Mouse (Mus musculus) intestine, embryonic 15.5 days (tissue): ENCODE data around the gene Dnajb12. TPM values are rescaled to one million over a fixed set of nuclear protein-coding genes. Genes with fewer than 3 reads are reported as not detected.
A peak's percentile ranks its signal among the peaks of the same experiment; 100 is the strongest.

Experiments used
- ATAC-seq: fragments of 200-750 bp; cut with Nextera tagmentation; 2 replicates; pipeline ENCODE4 v1.8.0; 2017; ENCODE audit warnings: moderate TSS enrichment, moderate library complexity
- H3K27ac ChIP-seq: fragments of 300-500 bp; sonication (generic); 2 replicates; pipeline ENCODE4 v1.5.1; 2015; ENCODE audit warnings: mild to moderate bottlenecking, inconsistent platforms
- H3K27me3 ChIP-seq: fragments of 300-500 bp; sonication (generic); replicated peaks from 2 replicates; pipeline ENCODE4 v1.6.1; 2015; ENCODE audit warnings: inconsistent platforms
- H3K36me3 ChIP-seq: fragments of 300-500 bp; sonication (generic); 2 replicates; pipeline ENCODE4 v1.6.1; 2015; ENCODE audit warnings: inconsistent platforms
- H3K4me1 ChIP-seq: fragments of 300-500 bp; sonication (generic); replicated peaks from 2 replicates; pipeline ENCODE4 v1.6.1; 2015; ENCODE audit warnings: inconsistent platforms
- H3K4me2 ChIP-seq: fragments of 300-500 bp; sonication (generic); replicated peaks from 2 replicates; pipeline ENCODE4 v1.6.1; 2015; ENCODE audit warnings: mild to moderate bottlenecking, inconsistent platforms
- H3K4me3 ChIP-seq: fragments of 300-500 bp; sonication (generic); replicated peaks from 2 replicates; pipeline ENCODE4 v1.5.1; 2015; ENCODE audit warnings: inconsistent platforms
- H3K9ac ChIP-seq: fragments of 300-500 bp; sonication (generic); 2 replicates; pipeline ENCODE4 v1.6.1; 2015; ENCODE audit warnings: inconsistent platforms
- H3K9me3 ChIP-seq: fragments of 300-500 bp; sonication (generic); 2 replicates; pipeline ENCODE4 v1.6.1; 2016; ENCODE audit warnings: inconsistent platforms
- WGBS: fragments of 180-500 bp; shearing (Covaris S2); methylation state at CpG from one replicate; pipeline ENCODE4 v1.1.7; 2015; 5-methylcytosine and 5-hydroxymethylcytosine counted together
- polyA plus RNA-seq: library from polyadenylated mRNA; unstranded; fragments of >200 nt; fragmentation: Nextera tagmentation; extraction: Ambion mirVana; gene quantifications from 2 replicates; pipeline ENCODE4 v1.2.1, GENCODE M21; 2015

The Dnajb12 gene
- polyA plus RNA-seq, 1 experiment from 2014 or later = 25.2 TPM

DNA sequence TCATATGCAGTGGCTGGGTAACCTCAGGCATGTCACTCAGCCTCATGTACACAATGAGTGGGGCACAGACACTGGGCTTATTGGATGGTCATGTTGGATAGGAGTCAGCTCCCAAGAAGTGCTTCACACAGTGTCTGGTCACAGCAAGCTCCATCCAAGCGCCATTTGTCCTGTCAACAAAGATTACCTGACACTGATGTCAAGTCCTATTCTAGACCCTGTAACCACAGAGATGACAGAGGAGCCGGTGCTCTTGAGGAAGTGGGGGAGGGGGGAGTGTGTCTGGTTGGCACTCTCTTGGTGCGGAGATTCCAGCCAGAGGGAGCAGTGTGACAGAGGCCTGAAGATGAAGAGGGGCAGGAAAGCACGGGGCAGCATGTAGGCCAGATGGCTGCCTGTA is 21.6 kb downstream of the Dnajb12 start:
- Histone ChIP-seq H3K27ac (peak overlapping the region; percentile 95; the same call in 1 of the 2 replicates), H3K36me3 (peaks cover 18% of the 10 kb centered on the region), H3K4me2 (no peak overlapping the region), H3K9ac (no peak overlapping the region), H3K4me3 (no peak overlapping the region), H3K4me1 (peaks cover 43% of the 10 kb centered on the region), H3K9me3 (no peaks in the 10 kb centered on the region), H3K27me3 (no peaks in the 10 kb centered on the region)
- ATAC-seq = no peak
- WGBS = 49% methylated on average over 4 of the region's 4 CpGs

DNA sequence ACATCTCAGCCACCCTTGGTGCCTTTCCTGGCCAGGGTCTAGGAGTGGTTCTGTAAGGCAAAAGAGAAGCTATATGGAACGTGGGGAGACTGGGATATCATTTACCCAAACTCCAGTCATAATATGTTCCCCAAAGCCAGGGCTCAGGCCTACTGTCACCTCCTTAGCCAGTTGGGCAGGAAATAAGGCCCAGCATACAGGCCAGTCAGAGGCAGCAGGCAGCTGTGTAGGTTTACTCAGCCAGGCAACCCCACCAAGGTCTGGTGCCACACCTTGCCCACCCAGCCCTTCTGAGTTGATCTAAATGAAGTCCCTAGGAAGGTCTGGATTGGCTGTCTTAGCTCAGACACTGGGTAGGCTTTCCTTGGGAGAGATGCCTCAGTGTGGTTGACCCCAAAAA is 22.1 kb downstream of the Dnajb12 start:
- Histone ChIP-seq H3K4me2 (no peak overlapping the region), H3K27ac (0 out of 2 replicates have a peak overlapping the region, but pooled peaks have one; percentile 3), H3K4me1 (peaks cover 43% of the 10 kb centered on the region), H3K4me3 (no peak overlapping the region), H3K27me3 (no peaks in the 10 kb centered on the region), H3K36me3 (peaks cover 13% of the 10 kb centered on the region), H3K9me3 (no peaks in the 10 kb centered on the region), H3K9ac (no peak overlapping the region)
- ATAC-seq = no peak
- WGBS = 80% methylated on average over 1 of the region's 1 CpGs

DNA sequence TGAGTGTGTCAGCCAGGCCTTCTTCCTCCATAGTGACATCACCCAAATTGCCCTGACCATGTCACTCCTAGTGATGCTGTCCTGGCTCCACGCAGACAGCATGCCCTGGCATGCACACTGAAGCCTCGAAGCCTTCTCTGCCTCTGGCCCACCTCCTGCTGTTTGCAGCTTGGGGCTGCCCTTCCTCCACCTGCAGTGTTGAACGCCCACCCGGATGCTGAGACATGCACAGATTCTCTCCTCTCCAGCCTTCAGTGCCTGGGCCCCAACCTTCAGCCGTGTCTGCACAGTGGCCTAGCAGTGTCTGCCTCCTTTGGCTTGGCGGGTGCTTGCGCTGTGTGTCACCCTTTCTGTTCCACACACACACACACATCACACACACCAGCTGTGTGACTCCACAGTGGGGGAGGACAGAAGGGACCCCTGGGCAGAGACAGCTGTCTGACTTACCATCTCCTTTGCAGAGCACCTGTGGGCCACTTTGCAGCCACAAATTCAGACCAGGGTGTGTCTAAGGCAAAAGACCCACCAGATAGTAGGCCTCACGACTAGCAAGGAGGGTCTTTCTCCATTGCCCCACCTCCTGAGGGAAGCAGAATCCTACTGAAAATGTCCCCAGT is 22.7 kb downstream of the Dnajb12 start:
- H3K9me3 ChIP-seq = no peaks in the 10 kb centered on the region
- WGBS = 73% methylated on average over 8 of the region's 8 CpGs
- H3K9ac ChIP-seq = no peak overlapping the region
- peaks cover 44% of the 10 kb centered on the region for H3K4me1 ChIP-seq
- H3K27me3 ChIP-seq = no peaks in the 10 kb centered on the region
- no peak overlapping the region for H3K4me2 ChIP-seq
- H3K36me3 ChIP-seq = peaks cover 12% of the 10 kb centered on the region; the same call in 1 of the 2 replicates
- no peak overlapping the region for H3K4me3 ChIP-seq
- ATAC-seq = no peak
- H3K27ac ChIP-seq = peak overlapping the region; percentile 56

DNA sequence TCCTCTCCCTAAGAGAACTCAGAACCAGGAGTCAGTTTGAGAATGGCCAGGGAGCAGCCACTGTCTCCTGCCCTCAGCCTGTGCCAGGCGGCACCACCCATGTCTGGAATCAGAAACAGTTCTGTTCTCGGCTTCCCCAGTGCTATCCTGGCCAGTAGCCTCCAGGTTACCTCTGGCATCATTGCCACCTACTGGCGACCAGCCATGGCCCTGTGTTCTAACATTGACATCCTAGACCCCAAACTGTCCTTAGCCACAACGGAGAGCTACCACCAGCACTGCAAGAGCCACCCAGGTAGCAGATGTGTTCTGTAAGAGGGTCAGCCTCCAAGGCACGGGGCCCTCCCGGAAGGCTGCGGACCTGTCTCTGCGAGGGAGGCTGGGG is 23.2 kb downstream of the Dnajb12 start:
- Histone ChIP-seq H3K27me3 (no peaks in the 10 kb centered on the region), H3K9me3 (no peaks in the 10 kb centered on the region), H3K9ac (no peak overlapping the region), H3K4me2 (no peak overlapping the region), H3K36me3 (peaks cover 7% of the 10 kb centered on the region; the same call in 1 of the 2 replicates), H3K4me3 (no peak overlapping the region), H3K4me1 (peaks cover 49% of the 10 kb centered on the region), H3K27ac (peak overlapping the region; percentile 56)
- ATAC-seq = no peak
- 51% methylated on average over 8 of the region's 8 CpGs for WGBS

DNA sequence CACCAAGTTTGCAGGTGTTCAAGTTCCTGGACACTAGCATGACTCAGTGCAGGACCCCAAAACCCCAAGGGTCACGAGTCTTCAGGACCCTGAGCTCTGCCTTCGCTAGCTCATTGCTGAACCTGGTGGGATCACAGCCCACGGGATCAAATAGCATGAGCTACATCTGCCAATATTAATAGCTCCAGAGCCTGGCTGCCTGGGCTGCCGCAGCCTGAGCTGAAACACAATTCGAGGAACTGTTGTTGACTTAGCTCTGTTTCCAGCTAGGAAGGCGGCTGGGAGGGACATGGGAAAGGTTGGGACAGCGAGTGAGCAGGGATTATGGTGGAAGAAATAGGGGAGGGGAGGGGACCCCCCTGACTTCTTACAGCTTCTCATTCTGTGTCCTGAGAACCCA is 23.8 kb downstream of the Dnajb12 start:
- Histone ChIP-seq H3K27me3 (no peaks in the 10 kb centered on the region), H3K4me2 (no peak overlapping the region), H3K36me3 (0 out of 2 replicates have a peak, but pooled peaks cover 3% of the 10 kb centered on the region), H3K9ac (no peak overlapping the region), H3K27ac (peak overlapping the region; percentile 40; the same call in 1 of the 2 replicates), H3K9me3 (no peaks in the 10 kb centered on the region), H3K4me1 (peaks cover 53% of the 10 kb centered on the region), H3K4me3 (no peak overlapping the region)
- 51% methylated on average over 7 of the region's 7 CpGs for WGBS
- no peak for ATAC-seq

DNA sequence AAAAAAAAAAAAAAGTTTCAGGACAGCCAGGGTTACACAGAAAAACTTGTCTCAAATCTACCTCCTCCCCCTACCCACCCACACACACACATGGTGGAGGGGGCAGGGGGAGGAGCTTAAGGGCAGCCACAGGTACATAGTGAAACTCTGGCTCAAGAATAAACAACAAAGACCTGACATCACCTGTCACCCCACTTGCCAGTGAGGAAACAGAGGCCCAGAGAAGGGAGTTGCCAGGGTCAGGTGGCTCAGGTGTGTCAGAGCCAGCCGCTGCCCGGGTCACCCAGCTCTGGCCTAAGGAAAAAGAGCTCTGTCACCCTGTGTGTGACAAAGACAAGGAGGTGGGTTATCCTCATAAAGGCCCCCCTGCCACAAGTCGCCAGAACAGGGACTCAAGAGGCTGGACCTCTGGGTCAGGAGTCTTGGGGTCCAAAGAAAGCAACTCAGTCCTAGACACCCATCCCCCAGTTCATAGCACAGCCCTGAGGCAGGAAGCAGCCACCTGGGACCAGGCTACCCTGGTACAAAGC is 27.8 kb downstream of the Dnajb12 start:
- Histone ChIP-seq H3K4me1 (peaks cover 54% of the 10 kb centered on the region), H3K9ac (no peak overlapping the region), H3K9me3 (no peaks in the 10 kb centered on the region), H3K27me3 (no peaks in the 10 kb centered on the region), H3K27ac (peak overlapping the region; percentile 77), H3K4me2 (no peak overlapping the region), H3K36me3 (no peaks in the 10 kb centered on the region), H3K4me3 (no peak overlapping the region)
- 51% methylated on average over 3 of the region's 3 CpGs for WGBS
- ATAC-seq = peak; percentile 16

DNA sequence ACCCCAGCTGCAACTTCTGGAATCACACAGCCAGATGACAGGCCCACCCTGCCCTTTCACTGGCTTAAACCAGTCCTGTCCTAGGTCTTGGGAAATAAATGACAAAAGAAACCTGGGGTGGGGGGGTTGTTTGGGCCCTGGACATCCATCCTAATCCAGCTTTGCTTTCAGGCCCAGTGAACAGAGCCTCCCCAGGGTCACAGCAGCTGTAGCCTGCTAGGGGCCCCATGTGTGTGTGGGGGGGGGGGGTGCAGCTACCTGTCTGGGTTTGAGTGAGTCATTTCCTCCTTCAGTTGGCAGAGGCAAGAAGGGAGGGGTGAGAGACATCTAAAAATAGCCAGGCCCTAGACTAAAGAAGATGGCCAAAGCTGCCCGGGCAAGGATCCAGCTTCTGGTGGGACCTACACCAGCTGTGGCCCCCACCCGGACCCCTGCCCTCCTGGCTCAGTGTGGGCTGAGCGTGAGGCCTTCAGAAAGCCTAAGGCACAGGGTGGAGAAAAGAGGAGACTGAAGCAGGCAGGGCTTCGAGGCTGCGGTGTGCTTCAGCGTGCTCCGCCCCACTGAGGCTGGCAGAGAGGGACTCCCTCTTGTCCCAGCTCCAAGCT is 28.4 kb downstream of the Dnajb12 start:
- H3K36me3 ChIP-seq = no peaks in the 10 kb centered on the region
- ATAC-seq = peak; percentile 77
- no peaks in the 10 kb centered on the region for H3K9me3 ChIP-seq
- no peaks in the 10 kb centered on the region for H3K27me3 ChIP-seq
- H3K4me2 ChIP-seq = 0 out of 2 replicates have a peak overlapping the region, but pooled peaks have one; percentile 12
- peaks cover 51% of the 10 kb centered on the region for H3K4me1 ChIP-seq
- peak overlapping the region; percentile 77 for H3K27ac ChIP-seq
- 31% methylated on average over 7 of the region's 7 CpGs for WGBS
- H3K9ac ChIP-seq = no peak overlapping the region
- no peak overlapping the region for H3K4me3 ChIP-seq

DNA sequence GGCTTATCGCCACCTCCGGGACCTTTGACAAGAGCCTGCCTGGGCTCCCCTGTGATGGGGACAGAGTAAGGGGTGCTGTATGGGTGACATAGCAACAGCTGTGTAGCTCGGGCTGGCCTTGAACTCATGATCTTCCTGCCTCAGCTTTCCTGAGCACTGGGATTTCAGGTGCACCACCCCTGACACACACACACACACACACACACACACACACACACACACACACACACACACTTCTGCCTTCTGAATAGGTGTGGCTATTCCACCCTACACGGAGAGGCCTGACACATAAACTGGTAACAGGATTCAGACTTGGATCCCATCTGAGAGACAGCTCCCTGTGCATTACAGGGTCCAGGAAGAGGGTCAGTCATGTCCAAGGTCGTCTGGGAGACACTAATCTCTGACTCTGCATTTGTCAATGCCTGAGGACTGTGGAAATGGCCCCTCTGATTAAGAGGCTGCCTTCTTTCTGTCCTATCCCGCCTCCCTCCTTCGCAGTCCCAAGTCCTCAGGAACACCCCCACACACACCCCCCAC is 29.5 kb downstream of the Dnajb12 start:
- WGBS = 49% methylated on average over 7 of the region's 7 CpGs
- Histone ChIP-seq H3K9ac (no peak overlapping the region), H3K9me3 (no peaks in the 10 kb centered on the region), H3K4me2 (peak overlapping the region; percentile 42; the same call in 1 of the 2 replicates), H3K27ac (peak overlapping the region; percentile 86), H3K27me3 (no peaks in the 10 kb centered on the region), H3K4me1 (peaks cover 45% of the 10 kb centered on the region), H3K36me3 (no peaks in the 10 kb centered on the region), H3K4me3 (no peak overlapping the region)
- no peak for ATAC-seq

DNA sequence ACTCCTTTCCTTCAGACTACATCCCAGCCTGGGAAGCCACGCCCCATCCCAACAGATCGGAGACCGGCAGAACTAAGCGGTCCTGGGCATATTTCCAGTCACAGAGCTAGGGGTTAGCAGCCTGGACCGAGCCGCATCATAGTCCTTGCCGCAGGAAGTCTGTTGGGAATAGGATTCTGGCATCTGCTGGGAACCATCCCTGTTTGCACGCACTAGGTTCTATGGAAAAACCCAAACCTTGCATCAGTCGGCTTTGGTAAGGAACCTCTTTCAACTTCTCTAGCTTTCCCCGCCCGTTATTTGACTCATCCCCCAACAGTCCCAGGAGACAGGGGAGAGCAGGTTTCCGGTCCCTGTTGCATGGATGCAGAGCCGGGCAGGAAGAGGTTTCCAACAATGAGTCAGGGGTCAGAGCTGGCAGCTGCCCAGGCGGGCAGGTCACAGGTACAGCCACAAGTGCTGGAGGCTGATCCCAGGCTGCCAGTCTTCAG is 30.0 kb downstream of the Dnajb12 start:
- peak; percentile 30 for ATAC-seq

DNA sequence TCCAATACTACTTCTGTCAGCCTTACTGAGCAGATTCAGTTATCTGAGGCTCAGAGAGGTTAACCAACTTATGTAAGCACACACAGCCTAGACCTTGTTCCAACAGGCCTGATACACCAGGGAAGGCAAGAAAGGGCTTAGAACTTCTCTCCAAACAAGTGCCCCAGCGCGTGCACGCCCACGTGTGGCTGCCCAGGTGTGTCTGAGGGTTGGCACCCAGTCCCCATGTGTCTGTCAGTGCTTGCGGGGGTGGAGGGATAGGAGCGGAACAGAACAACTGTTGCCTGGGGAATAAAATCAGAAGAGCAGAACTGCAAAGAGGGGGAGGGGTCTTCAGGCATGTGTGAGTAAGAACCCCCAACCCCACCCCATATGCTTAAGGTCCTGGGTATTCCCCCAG is 31.7 kb downstream of the Dnajb12 start:
- H3K9me3 ChIP-seq = no peaks in the 10 kb centered on the region
- no peak overlapping the region for H3K4me3 ChIP-seq
- H3K4me2 ChIP-seq = peak overlapping the region; percentile 54
- H3K27me3 ChIP-seq = no peaks in the 10 kb centered on the region
- peak overlapping the region; percentile 41; the same call in 1 of the 2 replicates for H3K27ac ChIP-seq
- no peak for ATAC-seq
- H3K36me3 ChIP-seq = no peaks in the 10 kb centered on the region
- WGBS = 41% methylated on average over 6 of the region's 6 CpGs
- H3K4me1 ChIP-seq = peaks cover 52% of the 10 kb centered on the region
- no peak overlapping the region for H3K9ac ChIP-seq

More for the DNA sequence above, 30.0 kb downstream of the Dnajb12 start:
- peak overlapping the region; percentile 42 for H3K4me2 ChIP-seq
- no peaks in the 10 kb centered on the region for H3K27me3 ChIP-seq
- no peaks in the 10 kb centered on the region for H3K36me3 ChIP-seq
- peak overlapping the region; percentile 86 for H3K27ac ChIP-seq
- 12% methylated on average over 14 of the region's 14 CpGs for WGBS
- H3K9me3 ChIP-seq = no peaks in the 10 kb centered on the region
- H3K4me3 ChIP-seq = no peak overlapping the region
- H3K4me1 ChIP-seq = peaks cover 45% of the 10 kb centered on the region
- no peak overlapping the region for H3K9ac ChIP-seq

DNA sequence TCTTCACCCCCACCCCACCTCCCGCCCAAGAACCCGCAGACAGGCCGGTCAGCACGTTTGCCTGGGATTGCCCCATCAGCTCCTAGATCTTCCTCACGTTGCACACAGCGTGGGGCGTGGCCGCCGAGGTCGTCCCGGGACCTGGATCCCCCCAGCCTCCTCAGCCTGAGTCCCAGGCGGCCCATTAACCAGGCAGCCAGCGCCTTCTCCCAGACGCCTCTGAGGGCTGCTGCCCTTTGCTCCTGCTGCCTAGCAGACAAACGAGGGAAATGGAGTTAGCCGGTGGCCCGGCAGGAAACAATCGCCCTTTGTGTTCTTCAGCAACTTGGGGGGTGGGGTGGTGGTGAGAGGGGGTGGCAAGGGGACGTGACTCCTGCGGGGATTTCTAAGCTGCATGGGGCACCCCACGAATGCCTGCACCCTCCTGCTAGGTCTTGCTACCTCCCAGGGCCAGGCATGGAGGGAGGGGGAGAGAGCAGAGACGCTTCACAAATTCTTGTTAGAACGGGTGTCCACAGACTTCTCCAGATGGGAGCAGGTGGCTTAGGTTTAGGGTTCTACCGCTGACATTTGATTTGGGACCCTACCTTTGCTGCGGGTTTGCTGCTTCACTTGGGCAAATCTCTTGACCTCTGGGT is 32.3 kb downstream of the Dnajb12 start:
- H3K9me3 ChIP-seq = no peaks in the 10 kb centered on the region
- H3K4me2 ChIP-seq = peak overlapping the region; percentile 54
- no peak overlapping the region; the same call in 1 of the 2 replicates for H3K4me3 ChIP-seq
- peak overlapping the region; percentile 41 for H3K27ac ChIP-seq
- no peaks in the 10 kb centered on the region for H3K36me3 ChIP-seq
- WGBS = 6% methylated on average over 25 of the region's 25 CpGs
- peak; percentile 41 for ATAC-seq
- H3K4me1 ChIP-seq = peaks cover 58% of the 10 kb centered on the region
- 0 out of 2 replicates have a peak overlapping the region, but pooled peaks have one; percentile 20 for H3K9ac ChIP-seq
- H3K27me3 ChIP-seq = no peaks in the 10 kb centered on the region
